Mouse (Mus musculus) cortical plate, adult 2 months (tissue): ENCODE data around the gene Fam217b.

Experiments
- CTCF ChIP-seq: fragments of 200-500 bp; IDR thresholded peaks from 2 replicates; pipeline ENCODE4 v1.5.1; 2011; ENCODE audit warnings: mild to moderate bottlenecking, control low read depth, low read length; ENCODE audit not compliant: insufficient read depth; ENCODE audit errors: extremely low read depth
- POLR2A ChIP-seq: fragments of 200-500 bp; IDR thresholded peaks from 2 replicates; pipeline ENCODE4 v1.6.1; 2011; ENCODE audit warnings: mild to moderate bottlenecking, low read length, control low read depth; ENCODE audit not compliant: insufficient read depth; ENCODE audit errors: extremely low read depth

GRCm38 (mm10) chr2:178428676-178429075 is 14.4 kb downstream of the Fam217b start:
- TF ChIP-seq CTCF, result no peak
- TF ChIP-seq POLR2A, result no peak
